Mouse (Mus musculus) CD4-positive, CD25-positive, alpha-beta regulatory T cell, adult 2 months (primary cell): ENCODE results near the gene Ank3.

ENCODE experiments used
- DNase-seq: peaks from one replicate; pipeline ENCODE4 v3.0.0-alpha.2; 2012; ENCODE audit warnings: low read depth, low spot score

Gene Ank3

GRCm38 (mm10) chr10:70049771-70050170 is 651.2 kb downstream of the Ank3 start:
- DNase-seq, result no peak

GRCm38 (mm10) chr10:70055291-70055690 is 656.7 kb downstream of the Ank3 start:
- DNase-seq, result no peak

GRCm38 (mm10) chr10:70057064-70057463 is 658.5 kb downstream of the Ank3 start:
- no peak for DNase-seq

- no peak for DNase-seq
Measured at GRCm38 (mm10) chr10:70060021-70060688, 661.6 kb downstream of the Ank3 start.

- peak; percentile 15 for DNase-seq
Measured at GRCm38 (mm10) chr10:70060689-70061081, 662.1 kb downstream of the Ank3 start.

- DNase-seq, result no peak
Measured at GRCm38 (mm10) chr10:70063881-70064555, 665.4 kb downstream of the Ank3 start.

GRCm38 (mm10) chr10:70065191-70065590 is 666.6 kb downstream of the Ank3 start:
- DNase-seq, result no peak

- DNase-seq, result no peak
Measured at GRCm38 (mm10) chr10:70066497-70067168, 668.1 kb downstream of the Ank3 start.

- no peak for DNase-seq
Measured at GRCm38 (mm10) chr10:70067169-70068115, 668.9 kb downstream of the Ank3 start.

GRCm38 (mm10) chr10:70069321-70069720 is 670.7 kb downstream of the Ank3 start:
- DNase-seq, result no peak

GRCm38 (mm10) chr10:70071334-70071733 is 672.8 kb downstream of the Ank3 start:
- DNase-seq, result no peak
